Mouse (Mus musculus) mature B cell (primary cell): ENCODE data around the gene Abcg4.

Experiments
- in situ Hi-C: fragments of 300-500 bp; cut with MboI; formaldehyde crosslinking; loops from 2 replicates; pipeline ENCODE4 v1.14.3; 2019

Abcg4 gene

GRCm38 (mm10) chr9:44319887-44320798, 31.7 kb upstream of the Abcg4 start, which contains the start of gene C2cd2l:
Gene C2cd2l (minus strand): TSS chr9:44320285.
- in situ Hi-C loops, result no loop called here

- in situ Hi-C loops, result no loop called here
Observed at GRCm38 (mm10) chr9:44319105-44319886, 30.9 kb upstream of the Abcg4 start.

- in situ Hi-C loops, result no loop called here
Observed at GRCm38 (mm10) chr9:44318826-44319095, 30.3 kb upstream of the Abcg4 start.

DNA sequence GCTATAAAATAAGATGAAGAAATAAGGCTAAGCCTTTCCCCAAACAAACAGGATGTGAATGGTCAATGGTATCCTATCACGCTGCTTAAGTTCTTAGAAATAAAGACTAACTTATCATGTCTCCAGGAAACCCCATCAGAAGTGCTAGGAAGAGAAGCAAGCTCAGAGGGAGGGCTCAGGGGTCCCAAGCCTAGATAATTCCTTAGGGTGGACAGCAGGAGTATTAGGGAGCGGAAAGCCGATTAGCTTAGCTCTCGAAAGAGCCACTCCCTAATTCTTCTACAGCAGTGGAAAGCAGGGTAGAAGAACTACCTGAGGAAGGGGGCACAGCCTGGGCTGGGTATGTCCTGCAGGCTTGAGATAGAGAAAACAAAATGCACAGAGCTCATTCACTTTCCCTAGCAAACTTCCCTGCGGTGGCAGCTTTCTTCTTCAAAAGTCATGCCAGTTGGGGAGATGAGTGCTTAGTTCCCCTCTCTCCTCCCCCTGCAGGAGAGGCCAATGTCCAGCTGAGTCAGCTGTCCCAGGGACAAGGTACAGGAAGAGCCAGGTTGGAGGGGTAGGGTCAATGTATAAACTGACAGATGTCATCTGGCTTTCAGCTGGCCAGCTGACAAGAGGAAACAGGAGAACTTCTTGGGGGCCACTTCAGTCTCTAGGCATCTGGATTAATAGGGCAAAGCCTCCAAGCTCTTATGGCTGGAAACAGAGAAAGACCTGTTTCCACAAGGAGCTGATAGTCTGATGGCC, 29.8 kb upstream of the Abcg4 start:
- in situ Hi-C loops, result no loop called here

- in situ Hi-C loops, result no loop called here
Observed at GRCm38 (mm10) chr9:44317452-44317851, 29.0 kb upstream of the Abcg4 start.

GRCm38 (mm10) chr9:44314910-44315309, 26.5 kb upstream of the Abcg4 start:
- in situ Hi-C loops, result no loop called here

- in situ Hi-C loops, result no loop called here
Observed at GRCm38 (mm10) chr9:44314257-44314547, 25.8 kb upstream of the Abcg4 start.

- in situ Hi-C loops, result no loop called here
Observed at GRCm38 (mm10) chr9:44313476-44314256, 25.3 kb upstream of the Abcg4 start.

GRCm38 (mm10) chr9:44311136-44312134, 23.0 kb upstream of the Abcg4 start:
- in situ Hi-C loops, result no loop called here

GRCm38 (mm10) chr9:44310750-44311135, 22.3 kb upstream of the Abcg4 start:
- in situ Hi-C loops, result no loop called here

DNA sequence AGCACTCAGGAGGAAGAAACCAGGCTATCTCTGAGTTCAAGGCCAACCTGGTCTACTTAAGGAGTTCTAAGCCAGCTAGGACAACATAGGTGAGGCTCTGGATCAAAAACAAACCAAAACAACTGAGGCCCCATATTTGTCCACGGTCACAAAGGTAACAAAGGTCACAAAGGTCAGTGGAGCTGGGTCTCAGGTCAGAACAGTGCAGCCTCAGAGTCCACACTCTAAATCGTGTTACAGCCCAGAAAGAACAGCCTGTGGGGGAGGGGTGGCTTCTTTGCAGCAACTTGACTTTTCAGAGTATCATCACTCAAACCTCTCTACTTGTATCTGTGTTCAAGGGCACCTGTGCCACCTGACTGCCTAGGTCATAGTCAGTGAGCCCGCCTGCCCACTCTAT, 21.3 kb upstream of the Abcg4 start:
- in situ Hi-C loops, result no loop called here

GRCm38 (mm10) chr9:44307248-44307647, 18.8 kb upstream of the Abcg4 start:
- in situ Hi-C loops, result no loop called here

- in situ Hi-C loops, result no loop called here
Observed at GRCm38 (mm10) chr9:44306532-44306931, 18.1 kb upstream of the Abcg4 start.

- in situ Hi-C loops, result no loop called here
Observed at GRCm38 (mm10) chr9:44305466-44306079, 17.2 kb upstream of the Abcg4 start, which contains the start of gene Hinfp. Gene Hinfp (minus strand): TSS chr9:44305671.

DNA sequence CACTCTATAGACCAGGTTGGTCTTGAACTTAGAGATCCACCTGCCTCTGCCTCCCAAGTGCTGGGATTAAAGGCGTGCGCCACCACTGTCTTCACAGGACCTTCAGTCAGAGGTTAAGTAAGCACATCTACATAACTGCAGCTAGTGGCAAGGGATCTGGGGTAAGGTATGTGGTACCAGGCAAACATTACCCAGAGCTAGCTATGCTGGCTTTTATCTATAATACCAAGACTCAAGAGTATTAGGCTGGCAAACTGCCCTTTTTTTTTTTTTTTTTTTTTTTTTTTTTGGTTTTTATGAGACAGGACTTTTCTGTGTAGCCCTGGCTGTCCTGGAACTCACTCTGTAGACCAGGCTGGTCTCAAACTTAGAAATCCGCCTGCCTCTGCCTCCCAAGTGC, 11.6 kb upstream of the Abcg4 start:
- in situ Hi-C loops, result loop anchor here (5.0 kb wide), 1 partner anchor 42 kb away; the partner anchor contains the start of gene Hmbs

GRCm38 (mm10) chr9:44292490-44292889, 4.1 kb upstream of the Abcg4 start:
- in situ Hi-C loops, result no loop called here

DNA sequence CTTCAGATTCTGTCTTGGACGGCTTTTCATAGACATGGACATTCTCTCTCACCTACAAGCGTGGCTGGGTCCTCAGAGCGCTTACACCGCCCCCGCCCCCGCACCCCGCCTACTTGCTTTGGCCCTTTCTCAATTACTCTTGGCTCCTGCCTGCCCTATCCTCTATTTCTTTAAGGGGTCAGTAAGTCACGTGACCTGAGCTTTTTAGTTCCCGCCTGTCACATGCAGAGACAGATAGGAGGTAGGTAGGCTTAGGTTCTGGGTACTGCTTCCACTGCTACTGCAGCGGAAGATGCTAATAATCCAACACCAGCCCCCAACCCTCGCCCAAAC, 510 bp upstream of the Abcg4 start:
- in situ Hi-C loops, result no loop called here

DNA sequence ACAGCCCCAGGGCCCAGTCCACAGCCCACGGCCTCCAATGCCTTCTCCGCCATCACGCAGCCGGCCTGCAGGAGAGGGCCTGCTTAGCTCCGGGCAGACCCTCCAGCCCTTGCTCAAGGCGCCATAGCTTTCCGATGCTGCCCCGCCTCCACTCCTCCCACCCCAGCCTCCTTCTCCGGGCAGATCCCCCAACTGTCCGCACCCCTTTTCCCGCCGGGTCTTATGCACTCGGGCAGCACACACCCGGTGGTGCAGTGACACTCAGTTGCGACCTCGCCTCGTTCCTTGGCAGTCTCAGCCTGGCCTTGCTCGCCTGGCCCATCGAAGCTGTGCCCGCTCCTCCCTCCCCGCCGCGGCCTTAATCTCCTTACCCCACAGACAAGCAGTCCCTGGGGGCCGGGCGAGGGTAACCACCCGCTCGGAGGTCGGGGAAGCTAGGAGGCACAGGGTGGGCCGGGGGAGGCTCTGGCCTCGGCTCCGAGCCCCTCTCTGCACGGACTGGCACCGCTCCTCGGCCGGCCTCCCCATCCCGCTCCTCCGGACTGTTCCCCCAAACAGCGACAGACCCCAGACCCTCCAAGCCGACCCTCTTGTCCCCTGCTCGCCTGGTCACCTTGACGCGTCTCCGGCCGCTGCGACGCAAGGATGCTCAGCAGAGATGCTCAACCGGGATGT, 877 bp downstream of the Abcg4 start:
- in situ Hi-C loops, result no loop called here

GRCm38 (mm10) chr9:44287003-44287400, 1.4 kb downstream of the Abcg4 start:
- in situ Hi-C loops, result no loop called here
